Mouse (Mus musculus) layer of hippocampus, postnatal 36 days (tissue): Measurements from ENCODE around the gene Wdr77. TPM values are rescaled to one million over a fixed set of nuclear protein-coding genes. Genes with fewer than 3 reads are reported as not detected.
"Not testable (repeated sequence)": the region's sequence is repeated elsewhere in the genome, so short reads cannot be mapped to it uniquely, and the experiment has no call there.

Experiments
- DNase-seq, 2 experiments: peaks; one replicate each; pipeline ENCODE4 v3.0.0; 2022
- total RNA-seq, 2 experiments: library from RNA; stranded (reverse); gene quantifications; 2 replicates each; pipeline ENCODE4 v1.2.3; 2021

Wdr77 gene
- total RNA-seq, 2 experiments from 2014 or later = 50.8 to 50.9 TPM

DNA sequence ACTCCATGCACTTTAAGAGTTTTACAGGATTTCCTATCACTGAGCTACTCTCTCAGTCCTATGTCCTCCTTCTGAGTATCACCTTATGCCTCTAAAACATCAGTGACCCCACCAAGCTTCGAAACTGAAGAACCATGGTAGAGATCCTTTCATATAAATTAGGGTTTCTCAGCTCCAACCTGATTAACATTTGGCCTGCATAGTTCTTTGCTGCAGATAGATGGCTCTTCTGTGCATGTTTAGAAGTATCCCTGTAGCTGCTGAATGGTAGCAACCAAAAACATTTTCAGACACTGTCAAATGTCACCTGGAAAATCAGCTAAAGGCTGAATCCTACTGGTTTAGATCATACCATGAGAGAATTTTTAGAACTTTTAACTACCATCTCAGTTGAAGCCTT lies 1.9 kb upstream of the Wdr77 start:
- no peak for DNase-seq

GRCm38 (mm10) chr3:105958204-105958603 lies 965 bp upstream of the Wdr77 start:
- no peak for DNase-seq

DNA sequence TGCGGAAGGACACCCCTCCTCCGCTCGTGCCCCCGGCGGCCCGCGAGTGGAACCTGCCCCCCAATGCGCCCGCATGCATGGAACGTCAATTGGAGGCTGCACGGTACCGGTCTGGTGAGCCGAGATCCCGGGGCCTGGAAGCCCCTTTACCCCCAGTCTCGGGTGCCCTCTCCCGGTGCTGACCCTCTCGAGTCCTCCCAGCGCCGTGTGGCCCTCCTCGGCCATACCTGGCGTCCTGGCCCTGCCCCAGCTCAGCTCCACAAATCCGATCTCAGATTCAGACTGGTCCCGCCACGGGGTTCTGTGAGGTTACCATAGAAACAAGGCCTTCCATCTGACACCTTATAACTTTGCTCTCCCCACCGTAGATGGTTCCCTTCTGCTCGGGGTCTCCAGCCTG lies 416 bp downstream of the Wdr77 start:
- no peak for DNase-seq

DNA sequence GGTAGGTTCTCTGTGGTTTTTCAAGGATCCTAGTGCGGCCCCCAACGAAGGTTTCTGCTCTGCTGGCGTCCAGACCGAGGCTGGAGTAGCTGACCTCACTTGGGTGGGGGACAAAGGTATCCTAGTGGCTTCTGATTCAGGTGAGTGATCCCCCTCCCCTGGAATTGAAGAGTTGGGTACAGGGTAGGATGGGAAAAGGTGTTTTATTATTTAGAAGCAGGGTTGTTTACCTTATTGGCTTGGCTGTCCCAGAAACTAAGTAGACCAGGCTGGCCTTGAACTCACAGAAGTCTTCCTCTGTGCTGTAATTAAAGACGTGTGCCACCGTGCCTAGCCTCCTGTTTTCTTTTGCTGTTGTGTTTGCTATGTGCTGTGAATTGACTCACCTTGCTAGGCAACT lies 830 bp downstream of the Wdr77 start, which contains the start of gene Atp5f1:
Gene Atp5f1 (minus strand): TSS at position 101 of the 400 bp plus-strand sequence.
- no peak for DNase-seq

- DNase-seq = no peak
Observed at GRCm38 (mm10) chr3:105960700-105961099, 1.5 kb downstream of the Wdr77 start.

DNA sequence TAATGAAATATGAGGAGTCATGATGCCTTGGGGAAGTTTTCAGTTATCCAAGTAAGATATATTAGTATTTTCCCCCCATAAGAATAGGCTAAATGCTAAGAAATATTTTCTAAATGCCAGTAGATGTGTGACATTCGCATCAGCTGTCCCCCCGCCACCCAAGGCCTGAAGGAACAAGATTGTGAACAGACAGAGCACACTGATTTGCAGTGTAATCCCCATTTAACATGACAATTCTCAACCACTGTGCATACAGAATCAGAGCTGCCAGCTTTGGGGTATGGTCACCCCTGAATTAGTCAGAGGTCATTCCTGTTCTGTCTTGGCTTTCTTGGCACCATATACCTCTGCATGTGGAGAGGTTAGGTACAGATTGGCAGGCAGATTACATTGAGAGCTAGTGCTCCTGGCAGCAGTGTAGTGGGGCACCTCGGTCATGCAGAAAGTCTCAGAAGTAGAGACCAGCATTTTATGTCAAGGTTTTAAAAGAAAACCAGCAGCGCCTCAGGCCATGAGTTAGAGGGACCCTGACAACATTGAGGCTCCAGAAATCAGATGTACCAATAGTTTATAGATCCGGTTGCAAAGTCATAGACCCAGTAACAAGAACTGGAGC lies 12.8 kb downstream of the Wdr77 start:
- no peak for DNase-seq

DNA sequence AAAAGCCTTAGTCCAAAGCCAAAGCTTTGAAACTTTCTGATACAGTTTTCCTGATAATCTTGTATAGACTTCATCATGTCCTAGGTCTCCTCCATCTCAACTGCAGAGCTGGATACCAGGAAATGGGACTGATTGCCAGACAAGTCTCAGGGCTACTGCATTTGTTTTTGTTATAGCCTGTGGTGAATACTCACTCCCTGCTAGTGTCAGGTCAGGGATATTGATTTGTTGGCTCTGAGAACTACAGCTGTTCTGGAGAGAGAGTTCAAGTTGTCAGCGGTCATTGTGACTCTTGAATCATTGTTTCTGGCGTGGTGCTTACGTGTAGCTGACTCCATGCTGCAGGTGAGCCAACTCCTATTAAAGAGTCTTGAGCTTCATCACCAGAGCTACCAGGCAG lies 14.2 kb downstream of the Wdr77 start, which contains the start of gene Ovgp1:
Gene Ovgp1 (plus strand): TSS at position 301 of the 400 bp plus-strand sequence.
- DNase-seq = no peak

- DNase-seq = no peak
Observed at GRCm38 (mm10) chr3:105974174-105974573, 15.0 kb downstream of the Wdr77 start.

- DNase-seq = not testable (repeated sequence)
Observed at GRCm38 (mm10) chr3:105989611-105990010, 30.4 kb downstream of the Wdr77 start.

DNA sequence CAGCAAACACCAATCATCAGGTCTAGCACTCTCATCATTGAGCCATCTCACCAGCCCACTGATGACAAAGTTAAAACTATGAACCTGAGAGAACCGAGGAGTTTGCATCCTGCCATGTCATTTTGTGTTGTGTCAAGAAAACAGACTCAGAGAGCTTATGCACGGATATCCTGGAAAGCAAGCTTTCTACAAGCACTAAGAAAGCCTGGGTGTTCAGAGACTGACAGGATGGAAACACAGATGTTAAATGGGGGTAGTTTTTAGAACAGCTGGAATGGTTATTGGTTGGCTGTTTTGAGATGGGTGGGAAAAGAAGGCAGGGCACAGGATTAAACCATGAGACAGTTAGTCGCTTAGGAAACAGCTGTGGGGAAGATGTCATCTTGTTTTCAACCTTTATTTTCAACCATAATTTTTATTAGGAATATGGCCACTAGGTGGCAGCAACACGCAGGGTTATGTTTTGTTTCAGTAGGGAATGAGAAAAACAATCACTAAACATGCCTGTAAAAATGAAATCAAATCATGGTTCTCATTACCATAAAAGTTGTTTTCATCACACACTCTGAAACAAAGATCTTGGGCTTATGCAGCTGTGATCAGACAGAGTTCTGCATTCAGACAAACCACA lies 32.6 kb downstream of the Wdr77 start:
- peak; percentile 11 to 31 for DNase-seq

DNA sequence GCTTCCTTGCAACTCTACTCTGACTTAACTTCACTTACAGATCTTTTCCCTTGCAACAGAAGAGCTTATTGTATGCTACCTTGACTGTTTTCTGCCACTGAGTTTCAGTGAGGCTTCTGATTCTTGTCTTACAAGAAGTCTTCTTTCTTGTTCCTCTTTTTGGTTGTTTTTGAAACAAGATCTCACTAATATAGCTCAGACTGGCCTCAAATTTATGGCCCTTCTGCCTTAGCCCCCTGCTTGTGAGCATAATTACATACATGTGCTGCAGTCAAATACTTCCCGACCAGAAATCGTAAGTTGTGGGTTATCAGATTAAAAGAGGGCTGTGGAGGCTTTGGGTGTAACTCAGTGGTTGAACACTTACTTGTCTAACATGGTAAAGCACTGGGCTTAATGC lies 35.6 kb downstream of the Wdr77 start:
- no peak for DNase-seq

DNA sequence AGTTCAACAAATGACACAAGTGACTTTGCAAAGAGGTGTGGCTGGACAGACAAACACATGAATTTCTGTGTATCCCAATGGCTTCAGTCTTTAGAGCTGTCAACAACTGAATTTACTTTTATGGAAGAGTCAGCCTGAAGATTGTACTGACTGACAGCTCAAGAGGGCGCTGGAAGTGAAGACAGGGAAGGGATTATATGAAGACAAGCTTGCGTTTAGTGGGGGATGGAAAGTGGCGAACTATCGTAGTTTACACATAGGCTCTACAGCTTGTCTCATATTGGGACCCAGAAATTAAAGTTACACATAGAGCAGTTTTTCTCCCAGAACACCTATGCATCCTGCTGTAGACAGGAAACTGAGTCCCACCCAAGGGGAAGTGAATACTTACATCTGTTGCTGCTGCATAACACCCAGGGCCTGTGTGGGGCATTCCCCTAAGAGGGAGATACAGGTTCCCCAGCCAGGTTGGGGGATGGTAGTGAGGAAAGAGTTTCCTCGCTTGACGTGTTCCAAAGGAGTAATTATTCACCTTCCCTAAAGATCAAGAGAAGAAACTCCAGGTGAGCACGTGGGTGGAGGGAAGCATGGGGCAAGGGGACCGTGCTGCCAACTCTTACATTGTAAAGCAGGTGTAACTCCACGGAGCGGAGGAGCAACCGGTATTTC lies 41.7 kb downstream of the Wdr77 start:
- DNase-seq = no peak

DNA sequence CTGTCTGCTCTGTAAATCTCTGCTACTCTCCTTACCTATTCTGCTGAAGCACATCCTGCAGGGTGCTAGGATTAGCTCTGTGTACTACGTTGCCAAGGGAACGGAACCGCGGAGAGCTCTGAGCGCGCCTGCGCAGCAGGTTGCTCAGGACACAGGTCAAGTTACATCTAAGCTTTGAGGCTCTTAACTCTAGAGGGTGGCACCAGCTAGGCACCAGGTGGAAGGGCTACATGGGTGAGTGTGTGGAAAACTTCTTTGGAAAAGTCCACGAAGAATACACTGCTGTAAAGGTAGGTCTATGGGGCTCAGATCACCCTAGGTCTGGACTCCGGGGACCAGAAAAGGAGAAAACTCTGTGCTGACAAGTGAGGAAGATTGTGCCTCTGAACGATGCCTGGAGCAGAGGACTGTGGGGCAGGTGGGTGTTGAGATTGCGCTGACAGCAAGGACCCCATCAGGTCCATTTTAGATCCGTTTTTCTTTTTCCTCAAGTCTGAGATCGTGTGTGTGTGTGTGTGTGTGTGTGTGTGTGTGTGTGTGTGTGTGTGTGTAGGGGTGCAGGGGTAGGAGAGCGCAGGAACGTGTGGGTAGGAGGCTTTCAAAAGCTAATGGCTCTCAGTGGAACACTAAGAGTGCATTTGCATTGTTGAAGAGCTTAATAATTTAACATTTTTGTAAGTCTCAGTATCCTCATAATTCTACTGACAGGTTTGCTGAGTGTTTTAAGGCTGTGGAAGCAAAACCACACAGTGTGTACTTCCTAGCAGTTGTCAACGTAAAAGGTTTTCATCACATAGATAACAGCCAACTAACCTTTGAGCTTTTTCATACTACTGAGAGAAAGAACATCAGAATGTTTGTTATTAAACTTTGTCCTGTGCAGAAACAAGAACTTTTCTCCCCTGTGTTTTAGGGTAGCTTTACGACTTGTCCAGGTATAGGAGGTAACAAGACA lies 42.5 kb downstream of the Wdr77 start:
- DNase-seq = peak; percentile 16 to 18

- not testable (repeated sequence) for DNase-seq
Observed at GRCm38 (mm10) chr3:106003360-106003759, 44.2 kb downstream of the Wdr77 start.

DNA sequence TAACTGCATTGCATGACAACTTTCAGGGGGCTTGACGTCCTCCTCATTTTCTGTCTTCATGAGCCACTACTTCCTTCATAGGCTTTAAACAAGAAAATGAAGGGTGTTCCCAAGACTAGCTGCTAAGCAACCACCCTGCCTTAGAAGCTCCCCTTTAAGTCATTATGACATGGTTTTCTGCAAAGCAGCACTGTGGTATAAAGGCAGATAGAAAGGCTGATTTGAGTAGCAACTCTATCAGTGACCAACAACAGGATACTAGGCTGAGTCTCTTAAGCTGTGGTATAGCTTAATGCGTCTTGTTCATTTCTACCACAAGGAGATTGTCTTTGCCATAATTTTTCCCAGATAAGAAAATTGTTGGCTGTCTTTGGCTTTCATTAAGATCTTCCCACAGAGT lies 55.4 kb downstream of the Wdr77 start, which contains the start of gene Pifo:
Gene Pifo (minus strand): TSS at position 101 of the 400 bp plus-strand sequence.
- no peak for DNase-seq

Other genes starting within 250 kb of the Wdr77 start
- 100 to 1,000 TPM; 101 to 103 TPM for gene Rap1a, start 158.0 kb upstream of the Wdr77 start, total RNA-seq
- under 1 TPM; 0.83 to 1.00 TPM for gene Adora3, start 88.5 kb upstream of the Wdr77 start, total RNA-seq
- gene Tmigd3, start 88.5 kb upstream of the Wdr77 start, total RNA-seq = not detected
- under 1 TPM; 0.56 to 0.90 TPM for gene I830077J02Rik, start 26.7 kb upstream of the Wdr77 start, total RNA-seq
- 100 to 1,000 TPM; 277 to 291 TPM for gene Atp5f1, start 730 bp downstream of the Wdr77 start, total RNA-seq
- gene Ovgp1, start 14.3 kb downstream of the Wdr77 start, total RNA-seq = 1 to 10 TPM; 2.8 to 3.0 TPM
- not detected for gene Pifo, start 55.3 kb downstream of the Wdr77 start, total RNA-seq
- gene Chil5, start 73.4 kb downstream of the Wdr77 start, total RNA-seq = not detected
- 1 to 10 TPM in 1 of 2 experiments, under 1 TPM in 1; 0.58 to 1.1 TPM for gene Chia1, start 153.9 kb downstream of the Wdr77 start, total RNA-seq
- not detected for gene Chil3, start 208.2 kb downstream of the Wdr77 start, total RNA-seq